Mouse (Mus musculus): ENCODE measurements around the gene Kcnk12.

DNA sequence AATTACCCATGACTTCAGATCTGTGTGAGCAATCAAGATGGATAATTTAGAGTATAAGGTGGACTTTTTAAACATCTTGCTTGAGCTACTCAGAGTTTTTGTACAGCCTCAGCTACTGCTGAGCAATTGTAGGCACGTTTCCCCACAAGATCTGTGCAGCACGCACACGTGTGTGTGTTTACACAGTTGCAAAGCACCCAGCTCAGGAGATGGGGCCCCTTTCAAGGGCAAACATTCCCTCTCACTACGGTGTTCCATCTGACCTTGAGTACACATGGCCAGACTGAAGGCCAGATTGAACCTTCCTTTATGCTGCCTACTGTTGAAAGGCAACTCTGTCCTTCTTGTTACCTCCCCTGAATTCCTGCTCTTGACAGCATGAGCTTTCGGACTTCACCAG, 4.5 kb downstream of the Kcnk12 start:
- no peak for TF ChIP-seq CTCF (IDR thresholded peaks at IDR 0.05; ENCODE audit: extremely low read depth, insufficient read depth, insufficient read length, insufficient replicate concordance)
- TF ChIP-seq POLR2A (IDR thresholded peaks at IDR 0.05; ENCODE audit: low read depth, low read length), result no peak

Data from spleen, adult 2 months (tissue).